Mouse (Mus musculus) thymus, adult 2 months (tissue): ENCODE results near the gene Egfl8. TPM values are rescaled to one million over a fixed set of nuclear protein-coding genes. Genes with fewer than 3 reads are reported as not detected.

Experiments
- DNase-seq: peaks from one replicate; pipeline ENCODE4 v3.0.0; 2021
- H3K27ac ChIP-seq: fragments of 200-500 bp; 2 replicates; pipeline ENCODE4 v1.5.1; 2012; ENCODE audit warnings: low read length, control low read depth; ENCODE audit not compliant: control insufficient read depth, insufficient read depth
- H3K27me3 ChIP-seq: fragments of 200-500 bp; 2 replicates; pipeline ENCODE4 v1.6.1; 2012; ENCODE audit warnings: mild to moderate bottlenecking, low read length, moderate library complexity, mixed read lengths; ENCODE audit not compliant: control insufficient read depth, insufficient read depth
- H3K36me3 ChIP-seq: fragments of 200-500 bp; 2 replicates; pipeline ENCODE4 v1.6.1; 2012; ENCODE audit warnings: mild to moderate bottlenecking, low read length, moderate library complexity; ENCODE audit not compliant: control insufficient read depth, insufficient read depth
- H3K4me1 ChIP-seq: fragments of 200-500 bp; replicated peaks from 2 replicates; pipeline ENCODE4 v1.6.1; 2012; ENCODE audit warnings: low read length; ENCODE audit not compliant: control insufficient read depth, insufficient read depth
- H3K4me3 ChIP-seq: fragments of 200-500 bp; 2 replicates; pipeline ENCODE4 v1.5.1; 2012; ENCODE audit warnings: mild to moderate bottlenecking, low read length, control low read depth, moderate library complexity; ENCODE audit not compliant: control insufficient read depth, insufficient read depth
- CTCF ChIP-seq: fragments of 200-500 bp; IDR thresholded peaks from 2 replicates; pipeline ENCODE4 v1.5.1; 2012; ENCODE audit warnings: mild to moderate bottlenecking, control low read depth, low read length, moderate library complexity, borderline replicate concordance; ENCODE audit not compliant: control insufficient read depth, poor library complexity, insufficient read depth; ENCODE audit errors: extremely low read depth
- POLR2A ChIP-seq: fragments of 200-500 bp; IDR thresholded peaks from 2 replicates; pipeline ENCODE4 v1.6.1; 2012; ENCODE audit warnings: mild to moderate bottlenecking, low read length, control low read depth, moderate library complexity; ENCODE audit not compliant: control insufficient read depth, poor library complexity, insufficient read depth; ENCODE audit errors: extremely low read depth
- WGBS: fragments of 180-500 bp; shearing (Covaris S2); methylation state at CpG from one replicate; pipeline ENCODE4 v1.1.7; 2018; 5-methylcytosine and 5-hydroxymethylcytosine counted together
- polyA plus RNA-seq: library from polyadenylated mRNA; depleted of rRNA; stranded (reverse); fragments of >200 nt; gene quantifications from 2 replicates; pipeline ENCODE4 v1.2.3, GENCODE M21; 2012; rRNA removed

The Egfl8 gene
- polyA plus RNA-seq, 1 experiment = 16.0 TPM

DNA sequence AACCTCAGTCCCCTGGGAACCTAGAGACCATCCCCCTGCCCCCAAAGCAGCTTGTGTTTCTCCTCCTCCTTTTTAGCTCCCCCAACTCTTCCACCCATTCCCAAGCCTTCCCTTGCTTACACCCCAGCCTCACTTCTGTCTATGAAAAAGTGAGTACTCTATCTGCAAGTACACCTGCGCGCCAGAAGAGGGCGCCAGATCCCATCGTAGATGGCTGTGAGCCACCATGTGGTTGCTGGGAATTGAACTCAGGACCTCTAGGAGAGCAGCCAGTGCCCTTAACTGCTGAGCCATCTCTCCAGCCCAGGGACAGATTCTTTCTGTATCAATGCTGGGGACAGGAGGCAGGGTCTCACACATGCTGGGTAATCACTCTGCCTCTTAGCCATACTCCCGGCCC is 43.9 kb downstream of the Egfl8 start:
- Histone ChIP-seq H3K36me3 (no peaks in the 10 kb centered on the region), H3K27me3 (no peaks in the 10 kb centered on the region), H3K4me3 (no peak overlapping the region), H3K27ac (no peak overlapping the region), H3K4me1 (no peaks in the 10 kb centered on the region)
- WGBS = 36% methylated on average over 5 of the region's 5 CpGs
- TF ChIP-seq POLR2A (no peak), CTCF (peak; percentile 83; the same call in 1 of the 2 replicates)
- DNase-seq = peak; percentile 38

DNA sequence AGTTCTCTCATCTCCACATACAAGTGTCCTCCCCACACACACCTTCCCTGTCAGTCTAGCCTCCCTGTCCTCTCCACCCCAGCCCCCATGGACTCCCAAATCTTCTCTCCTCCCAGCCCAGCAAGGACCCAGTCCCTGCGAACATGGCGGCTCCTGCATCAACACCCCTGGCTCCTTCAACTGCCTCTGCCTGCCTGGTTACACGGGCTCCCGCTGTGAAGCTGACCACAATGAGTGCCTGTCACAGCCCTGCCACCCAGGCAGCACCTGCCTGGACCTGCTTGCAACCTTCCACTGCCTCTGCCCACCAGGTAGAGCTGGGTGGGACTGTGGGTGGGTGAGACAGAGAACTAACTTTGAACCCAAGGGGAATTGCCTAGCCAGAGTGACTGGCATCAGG is 45.9 kb downstream of the Egfl8 start:
- Histone ChIP-seq H3K27ac (no peak overlapping the region), H3K27me3 (no peaks in the 10 kb centered on the region), H3K36me3 (no peaks in the 10 kb centered on the region), H3K4me3 (no peak overlapping the region), H3K4me1 (no peaks in the 10 kb centered on the region)
- 75% methylated on average over 4 of the region's 4 CpGs for WGBS
- TF ChIP-seq CTCF (no peak), POLR2A (no peak)
- no peak for DNase-seq

DNA sequence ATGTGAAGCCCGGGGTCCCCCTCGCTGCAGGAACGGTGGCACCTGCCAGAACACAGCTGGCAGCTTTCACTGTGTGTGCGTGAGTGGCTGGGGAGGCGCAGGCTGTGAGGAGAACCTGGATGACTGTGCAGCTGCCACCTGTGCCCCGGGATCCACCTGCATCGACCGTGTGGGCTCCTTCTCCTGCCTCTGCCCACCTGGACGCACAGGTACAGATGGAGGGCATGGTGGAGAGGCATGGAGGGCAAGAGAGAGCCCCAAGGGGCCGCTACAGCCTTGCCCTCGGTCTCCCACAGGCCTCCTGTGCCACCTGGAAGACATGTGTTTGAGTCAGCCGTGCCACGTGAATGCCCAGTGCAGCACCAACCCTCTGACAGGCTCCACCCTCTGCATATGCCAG is 47.4 kb downstream of the Egfl8 start:
- TF ChIP-seq POLR2A (no peak), CTCF (no peak)
- no peaks in the 10 kb centered on the region for H3K27me3 ChIP-seq
- no peak overlapping the region for H3K27ac ChIP-seq
- DNase-seq = no peak
- WGBS = 73% methylated on average over 13 of the region's 13 CpGs
- H3K4me1 ChIP-seq = no peaks in the 10 kb centered on the region
- no peaks in the 10 kb centered on the region for H3K36me3 ChIP-seq
- no peak overlapping the region for H3K4me3 ChIP-seq

DNA sequence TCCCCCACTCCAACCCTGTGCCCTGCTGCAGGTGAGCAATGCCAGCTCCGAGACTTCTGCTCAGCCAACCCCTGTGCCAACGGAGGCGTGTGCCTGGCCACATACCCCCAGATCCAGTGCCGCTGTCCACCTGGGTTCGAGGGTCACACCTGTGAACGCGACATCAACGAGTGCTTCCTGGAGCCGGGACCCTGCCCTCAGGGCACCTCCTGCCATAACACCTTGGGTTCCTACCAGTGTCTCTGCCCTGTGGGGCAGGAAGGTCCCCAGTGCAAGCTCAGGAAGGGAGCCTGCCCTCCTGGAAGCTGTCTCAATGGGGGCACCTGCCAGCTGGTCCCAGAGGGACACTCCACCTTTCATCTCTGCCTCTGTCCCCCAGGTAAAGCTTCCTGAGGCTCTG is 48.5 kb downstream of the Egfl8 start:
- Histone ChIP-seq H3K27ac (no peak overlapping the region), H3K27me3 (no peaks in the 10 kb centered on the region), H3K36me3 (no peaks in the 10 kb centered on the region), H3K4me3 (no peak overlapping the region), H3K4me1 (no peaks in the 10 kb centered on the region)
- no peak for TF ChIP-seq POLR2A
- TF ChIP-seq CTCF = no peak
- 89% methylated on average over 9 of the region's 9 CpGs for WGBS
- no peak for DNase-seq

DNA sequence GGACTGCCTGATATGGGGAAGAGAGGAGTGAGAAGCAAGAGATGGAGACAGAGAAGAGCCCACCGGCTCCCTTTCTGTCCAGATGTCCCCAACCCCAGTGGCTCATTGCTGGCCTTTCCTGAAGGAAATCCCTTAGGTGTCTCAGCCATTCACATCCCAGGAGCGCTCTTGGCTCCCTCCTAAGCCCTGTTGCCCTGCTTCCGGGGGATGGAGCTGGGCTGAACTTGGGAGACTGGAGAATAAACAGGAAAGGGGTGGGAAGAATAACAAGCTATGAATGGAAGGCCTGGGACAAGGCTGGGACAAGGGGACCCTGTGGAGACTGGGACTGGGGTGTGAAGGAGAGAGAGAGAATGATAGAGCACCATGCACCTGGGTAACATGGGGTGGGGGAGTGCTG is 51.0 kb downstream of the Egfl8 start:
- peaks cover 5% of the 10 kb centered on the region for H3K4me1 ChIP-seq
- H3K27ac ChIP-seq = no peak overlapping the region
- no peak for DNase-seq
- TF ChIP-seq CTCF (no peak), POLR2A (no peak)
- no peaks in the 10 kb centered on the region for H3K36me3 ChIP-seq
- no peak overlapping the region for H3K4me3 ChIP-seq
- H3K27me3 ChIP-seq = no peaks in the 10 kb centered on the region
- 95% methylated on average over 3 of the region's 3 CpGs for WGBS

DNA sequence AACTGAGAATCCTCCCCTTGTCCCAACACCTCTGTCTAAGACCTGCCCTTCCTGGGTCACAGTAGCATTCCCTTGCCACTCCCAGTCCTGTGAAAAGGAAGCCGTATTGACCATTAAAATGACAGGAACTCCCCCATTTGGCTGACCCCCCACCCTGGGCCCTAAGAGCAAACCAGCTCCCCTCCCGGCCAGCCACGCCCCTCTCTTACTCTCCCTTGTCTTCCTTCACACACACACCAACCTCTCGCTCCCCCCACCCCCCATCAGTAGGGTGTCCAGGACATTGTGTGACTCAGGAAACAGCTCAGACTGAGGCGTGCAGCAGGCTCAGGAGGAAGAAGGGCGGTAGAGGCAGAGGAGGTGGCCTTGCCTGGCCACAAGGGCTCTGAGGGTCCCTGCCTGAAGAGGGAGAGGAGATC is 51.8 kb downstream of the Egfl8 start, which contains the start of gene Notch4:
Gene Notch4 (plus strand): TSS at position 266 of the 419 bp plus-strand sequence.
- WGBS = 26% methylated on average over 6 of the region's 6 CpGs
- DNase-seq = no peak
- H3K36me3 ChIP-seq = no peaks in the 10 kb centered on the region
- no peak within 1 kb of the TSS for H3K4me3 ChIP-seq
- TF ChIP-seq POLR2A = no peak
- TF ChIP-seq CTCF = no peak
- peaks cover 5% of the 10 kb centered on the region for H3K4me1 ChIP-seq
- no peak within 1 kb of the TSS for H3K27ac ChIP-seq
- H3K27me3 ChIP-seq = no peaks in the 10 kb centered on the region

DNA sequence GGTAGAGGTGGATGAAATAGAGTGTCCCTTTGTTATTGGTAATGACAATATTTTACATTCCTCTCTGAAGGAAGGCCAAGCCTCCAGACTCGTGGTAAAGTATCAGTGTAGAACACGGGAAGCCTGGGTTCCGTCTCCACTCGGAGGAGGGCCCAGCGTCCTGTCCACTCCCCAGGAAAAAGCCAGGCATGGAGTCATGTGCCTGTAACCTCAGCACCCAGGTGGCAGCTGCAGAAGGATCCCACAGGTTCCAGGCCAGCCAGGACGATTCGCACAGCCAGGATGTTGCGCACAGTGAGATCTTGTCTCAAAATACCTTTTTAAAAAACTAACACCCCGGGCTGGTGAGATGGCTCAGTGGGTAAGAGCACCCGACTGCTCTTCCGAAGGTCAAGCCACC is 52.4 kb downstream of the Egfl8 start:
- peaks cover 5% of the 10 kb centered on the region for H3K4me1 ChIP-seq
- no peak overlapping the region for H3K4me3 ChIP-seq
- no peaks in the 10 kb centered on the region for H3K36me3 ChIP-seq
- H3K27ac ChIP-seq = no peak overlapping the region
- DNase-seq = no peak
- 90% methylated on average over 11 of the region's 11 CpGs for WGBS
- H3K27me3 ChIP-seq = no peaks in the 10 kb centered on the region
- no peak for TF ChIP-seq POLR2A
- TF ChIP-seq CTCF = no peak

Other genes starting within 250 kb of the Egfl8 start
- 0.54 and 0.83 TPM in 2 replicates for gene Btnl1, start 238.8 kb downstream of the Egfl8 start, polyA plus RNA-seq
- 1.2 and 1.4 TPM in 2 replicates for gene BC051142, start 217.2 kb downstream of the Egfl8 start, polyA plus RNA-seq
- 0.63 and 1.2 TPM in 2 replicates for gene Btnl4, start 138.7 kb downstream of the Egfl8 start, polyA plus RNA-seq
- gene Btnl6, start 98.6 kb downstream of the Egfl8 start, polyA plus RNA-seq = 0.53 and 0.68 TPM in 2 replicates
- gene Notch4, start 51.7 kb downstream of the Egfl8 start, polyA plus RNA-seq = 6.1 and 8.6 TPM in 2 replicates
- 208 and 222 TPM in 2 replicates for gene Gpsm3, start 26.2 kb downstream of the Egfl8 start, polyA plus RNA-seq
- gene Pbx2, start 24.7 kb downstream of the Egfl8 start, polyA plus RNA-seq = 144 and 146 TPM in 2 replicates
- gene Ager, start 18.1 kb downstream of the Egfl8 start, polyA plus RNA-seq = 13.4 and 18.8 TPM in 2 replicates
- gene Rnf5, start 12.3 kb downstream of the Egfl8 start, polyA plus RNA-seq = 140 and 175 TPM in 2 replicates
- gene Agpat1, start 11.7 kb downstream of the Egfl8 start, polyA plus RNA-seq = 316 and 350 TPM in 2 replicates
- 116 and 120 TPM in 2 replicates for gene Ppt2, start 12.5 kb upstream of the Egfl8 start, polyA plus RNA-seq
- 361 and 385 TPM in 2 replicates for gene Prrt1, start 13.6 kb upstream of the Egfl8 start, polyA plus RNA-seq
- gene Fkbpl, start 28.8 kb upstream of the Egfl8 start, polyA plus RNA-seq = 3.4 and 5.8 TPM in 2 replicates
- gene Atf6b, start 31.2 kb upstream of the Egfl8 start, polyA plus RNA-seq = 160 and 169 TPM in 2 replicates
- gene Tnxb, start 54.6 kb upstream of the Egfl8 start, polyA plus RNA-seq = 4.5 and 5.7 TPM in 2 replicates
- 11.8 and 15.2 TPM in 2 replicates for gene C4b, start 127.9 kb upstream of the Egfl8 start, polyA plus RNA-seq
- 0.09 and 0.16 TPM in 2 replicates for gene Cyp21a1, start 188.6 kb upstream of the Egfl8 start, polyA plus RNA-seq
- gene Stk19, start 221.0 kb upstream of the Egfl8 start, polyA plus RNA-seq = 62.2 and 80.8 TPM in 2 replicates
- 95.7 and 115 TPM in 2 replicates for gene Dxo, start 221.0 kb upstream of the Egfl8 start, polyA plus RNA-seq
- 209 TPM in 2 replicates for gene Skiv2l, start 234.2 kb upstream of the Egfl8 start, polyA plus RNA-seq
- 26.1 and 33.4 TPM in 2 replicates for gene Nelfe, start 234.4 kb upstream of the Egfl8 start, polyA plus RNA-seq
- gene Cfb, start 246.5 kb upstream of the Egfl8 start, polyA plus RNA-seq = 12.3 and 14.9 TPM in 2 replicates